Mouse (Mus musculus) lung, embryonic 14.5 days (tissue): ENCODE measurements around the gene Gm21954. TPM values are rescaled to one million over a fixed set of nuclear protein-coding genes. Genes with fewer than 3 reads are reported as not detected.

ENCODE experiments used
- ATAC-seq: fragments of 200-750 bp; cut with Nextera tagmentation; 2 replicates; pipeline ENCODE4 v1.8.0; 2017; ENCODE audit warnings: mild to moderate bottlenecking, moderate TSS enrichment, moderate library complexity; ENCODE audit not compliant: insufficient read depth
- DNase-seq: peaks from one replicate; pipeline ENCODE4 v3.0.0-alpha.2; 2015
- H3K27ac ChIP-seq: fragments of 300-500 bp; sonication (generic); 2 replicates; pipeline ENCODE4 v1.5.1; 2014; ENCODE audit warnings: low read depth, mild to moderate bottlenecking, moderate library complexity
- H3K27me3 ChIP-seq: fragments of 300-500 bp; sonication (generic); 2 replicates; pipeline ENCODE4 v1.6.1; 2014; ENCODE audit warnings: low read length, control low read depth; ENCODE audit not compliant: insufficient read depth
- H3K36me3 ChIP-seq: fragments of 300-500 bp; sonication (generic); 2 replicates; pipeline ENCODE4 v1.6.1; 2014; ENCODE audit warnings: control low read depth; ENCODE audit not compliant: insufficient read depth
- H3K4me1 ChIP-seq: fragments of 300-500 bp; sonication (generic); 2 replicates; pipeline ENCODE4 v1.6.1; 2014; ENCODE audit warnings: antibody characterized with exemption, control low read depth; ENCODE audit not compliant: insufficient read depth
- H3K4me2 ChIP-seq: fragments of 300-500 bp; sonication (generic); 2 replicates; pipeline ENCODE4 v1.6.1; 2014; ENCODE audit warnings: mild to moderate bottlenecking
- H3K4me3 ChIP-seq: fragments of 300-500 bp; sonication (generic); 2 replicates; pipeline ENCODE4 v1.5.1; 2014; ENCODE audit warnings: low read depth, low read length
- H3K9ac ChIP-seq: fragments of 300-500 bp; sonication (generic); 2 replicates; pipeline ENCODE4 v1.6.1; 2014
- H3K9me3 ChIP-seq: fragments of 300-500 bp; sonication (generic); 2 replicates; pipeline ENCODE4 v1.6.1; 2016; ENCODE audit warnings: low read depth, low read length, control low read depth
- CTCF ChIP-seq: IDR thresholded peaks from 2 replicates; pipeline ENCODE4 v1.5.1; 2016; ENCODE audit warnings: antibody characterized with exemption, low read depth
- WGBS: fragments of 180-500 bp; shearing (Covaris S2); extraction: QIAGEN DNeasy Blood & Tissue Kit; methylation state at CpG from one replicate; pipeline ENCODE4 v1.1.7; 2014; 5-methylcytosine and 5-hydroxymethylcytosine counted together
- polyA plus RNA-seq: library from polyadenylated mRNA; unstranded; fragments of >200 nt; fragmentation: Nextera tagmentation; extraction: Ambion mirVana; gene quantifications from 2 replicates; pipeline ENCODE4 v1.2.1, GENCODE M21; 2014

The Gm21954 gene
- polyA plus RNA-seq, 1 experiment from 2014 or later: not detected

- Histone ChIP-seq H3K27me3 (no peaks in the 10 kb centered on the region), H3K9me3 (no peaks in the 10 kb centered on the region), H3K9ac (no peak overlapping the region), H3K27ac (no peak overlapping the region), H3K4me3 (no peak overlapping the region), H3K4me2 (no peak overlapping the region), H3K4me1 (no peaks in the 10 kb centered on the region; the same call in 1 of the 2 replicates), H3K36me3 (no peaks in the 10 kb centered on the region)
- WGBS: 87% methylated on average over 4 of the region's 4 CpGs
- ATAC-seq (no peak), DNase-seq (no peak)
- no peak for TF ChIP-seq CTCF
These were observed 8.9 kb downstream of the Gm21954 start for GRCm38 (mm10) chr3:55462904-55463668.

GRCm38 (mm10) chr3:55461685-55462655, 10.0 kb downstream of the Gm21954 start:
- TF ChIP-seq CTCF: no peak
- Histone ChIP-seq H3K4me2 (peak overlapping the region; percentile 63), H3K27me3 (no peaks in the 10 kb centered on the region), H3K9ac (no peak overlapping the region; the same call in 1 of the 2 replicates), H3K9me3 (no peaks in the 10 kb centered on the region), H3K36me3 (no peaks in the 10 kb centered on the region), H3K4me1 (no peaks in the 10 kb centered on the region; the same call in 1 of the 2 replicates), H3K4me3 (peak overlapping the region; percentile 25), H3K27ac (no peak overlapping the region)
- ATAC-seq (peak; percentile 60; the same call in 1 of the 2 replicates), DNase-seq (peak; percentile 54)
- 3% methylated on average over 17 of the region's 17 CpGs for WGBS

- no peak for ATAC-seq
- Histone ChIP-seq H3K4me2 (peak overlapping the region; percentile 63), H3K27me3 (no peaks in the 10 kb centered on the region), H3K36me3 (no peaks in the 10 kb centered on the region), H3K4me3 (no peak overlapping the region), H3K9me3 (no peaks in the 10 kb centered on the region), H3K27ac (no peak overlapping the region), H3K4me1 (no peaks in the 10 kb centered on the region; the same call in 1 of the 2 replicates), H3K9ac (no peak overlapping the region)
- 55% methylated on average over 3 of the region's 3 CpGs for WGBS
- DNase-seq: no peak
- no peak for TF ChIP-seq CTCF
These were observed 10.9 kb downstream of the Gm21954 start for GRCm38 (mm10) chr3:55461092-55461491.

GRCm38 (mm10) chr3:55452464-55452863, 19.5 kb downstream of the Gm21954 start:
- TF ChIP-seq CTCF: no peak
- DNase-seq (no peak), ATAC-seq (no peak)
- WGBS: 81% methylated on average over 2 of the region's 2 CpGs
- no peaks in the 10 kb centered on the region for H3K27me3 ChIP-seq
- no peaks in the 10 kb centered on the region for H3K36me3 ChIP-seq
- H3K4me1 ChIP-seq: no peaks in the 10 kb centered on the region
- H3K9me3 ChIP-seq: no peaks in the 10 kb centered on the region
- no peak overlapping the region for H3K4me3 ChIP-seq
- H3K9ac ChIP-seq: no peak overlapping the region
- H3K27ac ChIP-seq: no peak overlapping the region
- no peak overlapping the region for H3K4me2 ChIP-seq

GRCm38 (mm10) chr3:55451877-55452276, 20.1 kb downstream of the Gm21954 start:
- 78% methylated on average over 3 of the region's 3 CpGs for WGBS
- H3K4me3 ChIP-seq: no peak overlapping the region
- no peaks in the 10 kb centered on the region for H3K4me1 ChIP-seq
- H3K27me3 ChIP-seq: no peaks in the 10 kb centered on the region
- H3K27ac ChIP-seq: no peak overlapping the region
- no peak overlapping the region for H3K9ac ChIP-seq
- TF ChIP-seq CTCF: no peak
- DNase-seq (no peak), ATAC-seq (no peak)
- H3K9me3 ChIP-seq: no peaks in the 10 kb centered on the region
- H3K4me2 ChIP-seq: no peak overlapping the region
- no peaks in the 10 kb centered on the region for H3K36me3 ChIP-seq

- Histone ChIP-seq H3K9me3 (no peaks in the 10 kb centered on the region), H3K4me3 (no peak overlapping the region), H3K36me3 (no peaks in the 10 kb centered on the region), H3K4me2 (no peak overlapping the region), H3K9ac (no peak overlapping the region), H3K27ac (no peak overlapping the region), H3K4me1 (no peaks in the 10 kb centered on the region), H3K27me3 (no peaks in the 10 kb centered on the region)
- no peak for ATAC-seq
- TF ChIP-seq CTCF: no peak
- no peak for DNase-seq
- 92% methylated on average over 14 of the region's 14 CpGs for WGBS
These were observed 21.0 kb downstream of the Gm21954 start for GRCm38 (mm10) chr3:55451035-55451434.

GRCm38 (mm10) chr3:55449148-55449547, 22.9 kb downstream of the Gm21954 start:
- WGBS: 81% methylated on average over 2 of the region's 2 CpGs
- no peak for ATAC-seq
- TF ChIP-seq CTCF: no peak

More at GRCm38 (mm10) chr3:55449148-55449547, 22.9 kb downstream of the Gm21954 start:
- Histone ChIP-seq H3K27ac (no peak overlapping the region), H3K9me3 (no peaks in the 10 kb centered on the region), H3K27me3 (no peaks in the 10 kb centered on the region), H3K36me3 (no peaks in the 10 kb centered on the region), H3K4me1 (no peaks in the 10 kb centered on the region), H3K9ac (no peak overlapping the region), H3K4me3 (no peak overlapping the region), H3K4me2 (no peak overlapping the region)
- DNase-seq: no peak
